Mouse (Mus musculus) adrenal gland (tissue): ENCODE results near the gene 3110009E18Rik.

ENCODE experiments used
- intact Hi-C: fragments of 180-260 bp; cut with DNase I; formaldehyde crosslinking; loops from one replicate; pipeline ENCODE4 v1.15.1; 2025

Gene 3110009E18Rik

DNA sequence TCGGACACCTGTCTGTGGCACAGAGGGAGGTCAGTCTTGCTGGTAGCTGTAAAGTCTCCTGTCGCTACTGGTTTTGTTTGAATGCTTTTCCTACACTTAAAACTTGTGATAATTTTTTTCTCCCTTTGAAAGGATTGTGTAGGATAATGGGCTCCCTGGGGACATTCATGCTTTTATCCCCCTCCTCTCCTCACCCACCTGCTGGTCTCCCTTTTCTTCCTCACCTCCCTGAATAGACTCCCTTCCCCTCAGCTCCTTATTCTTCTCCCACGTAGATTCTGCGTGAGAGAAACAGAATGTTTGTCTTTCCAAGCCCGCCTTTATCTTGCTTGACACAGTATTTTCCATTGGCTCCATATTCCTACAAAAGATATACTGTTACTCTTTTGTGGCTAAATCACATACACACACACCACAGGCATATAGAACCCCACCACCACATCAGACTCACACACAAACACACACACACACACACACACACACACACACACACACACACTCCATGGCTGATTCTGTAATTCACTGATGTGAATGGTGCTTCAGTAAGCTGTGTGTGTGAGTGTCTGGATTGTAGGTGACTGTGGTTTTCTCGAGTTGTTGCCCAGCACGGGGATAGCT, 18.0 kb downstream of the 3110009E18Rik start:
- intact Hi-C loops: no loop called here

DNA sequence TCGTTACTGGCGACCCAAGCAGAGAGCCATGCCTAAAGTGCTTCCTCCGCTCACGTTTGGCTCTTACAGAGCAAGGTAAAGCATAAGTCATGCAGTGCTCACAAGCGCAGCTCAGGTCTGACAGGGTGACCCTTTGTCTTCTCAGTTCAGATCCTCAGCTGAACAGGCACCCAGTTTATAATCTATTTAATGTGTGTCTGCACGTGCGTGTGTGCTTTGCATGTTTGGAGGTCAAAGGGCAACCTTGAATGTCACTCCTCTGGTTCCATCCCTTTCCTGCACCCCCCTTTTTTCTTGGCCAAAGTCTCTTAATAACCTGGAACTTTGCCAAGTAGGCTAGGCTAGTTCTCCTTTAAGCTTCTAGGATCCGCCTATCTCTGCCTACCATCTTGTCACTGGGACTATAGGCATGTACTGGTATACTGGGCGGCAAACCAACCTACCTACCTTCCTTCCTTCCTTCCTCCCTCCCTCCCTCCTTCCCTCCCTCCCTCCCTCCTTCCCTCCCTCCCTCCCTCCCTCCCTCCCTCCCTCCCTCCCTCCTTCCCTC, 19.2 kb downstream of the 3110009E18Rik start:
- intact Hi-C loops: no loop called here

DNA sequence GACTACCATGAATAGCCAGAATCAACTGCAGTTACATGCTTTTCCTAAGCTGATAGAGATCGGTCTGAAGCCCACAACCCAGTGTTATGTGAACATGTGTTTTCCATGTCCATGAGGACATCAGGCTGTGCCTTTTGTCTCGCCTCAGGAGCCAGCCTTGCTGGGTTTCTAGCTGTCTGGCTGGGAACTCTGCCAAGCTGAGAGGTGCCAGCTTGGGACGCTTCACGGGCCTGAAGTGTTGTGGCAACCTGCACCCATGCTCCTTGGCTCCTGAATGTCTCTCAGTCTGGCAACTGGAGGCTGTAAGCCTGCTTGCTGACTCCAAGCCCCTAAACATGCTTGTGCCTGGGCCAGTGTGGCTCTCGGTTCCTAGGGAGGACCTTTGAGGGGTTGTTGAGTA, 21.6 kb downstream of the 3110009E18Rik start:
- intact Hi-C loops: no loop called here

DNA sequence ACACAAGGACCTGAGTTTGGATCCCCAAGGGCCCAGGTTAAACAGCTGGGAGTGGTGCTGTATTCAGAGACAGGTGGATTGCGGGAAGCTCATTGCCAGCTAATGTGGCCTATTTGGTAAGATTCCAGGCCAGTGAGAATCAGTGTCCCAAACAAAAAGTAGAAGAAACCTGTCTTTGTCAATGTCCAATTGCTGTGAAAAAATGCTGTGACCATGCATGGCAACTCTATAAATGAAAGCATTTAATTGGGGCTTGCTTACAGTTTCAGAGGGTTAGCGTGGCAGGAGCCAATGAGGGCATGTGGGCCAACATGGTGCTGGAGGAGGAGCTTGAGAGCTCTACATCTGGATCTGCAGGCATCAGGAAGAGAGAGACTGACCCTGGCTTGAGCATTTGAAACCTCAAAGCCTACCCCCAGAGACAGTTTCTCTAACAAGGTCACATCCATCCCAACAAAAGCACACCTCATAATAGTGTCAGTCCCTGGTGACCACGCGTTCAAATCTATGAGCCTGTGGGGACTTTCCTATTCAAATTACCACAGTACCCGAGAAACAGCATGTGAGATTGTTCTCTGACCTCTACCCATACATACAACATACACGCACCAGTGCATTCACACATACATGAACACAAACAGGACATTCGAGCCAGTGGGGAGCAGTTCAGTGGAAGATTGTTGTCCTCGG, 24.7 kb downstream of the 3110009E18Rik start:
- intact Hi-C loops: no loop called here

DNA sequence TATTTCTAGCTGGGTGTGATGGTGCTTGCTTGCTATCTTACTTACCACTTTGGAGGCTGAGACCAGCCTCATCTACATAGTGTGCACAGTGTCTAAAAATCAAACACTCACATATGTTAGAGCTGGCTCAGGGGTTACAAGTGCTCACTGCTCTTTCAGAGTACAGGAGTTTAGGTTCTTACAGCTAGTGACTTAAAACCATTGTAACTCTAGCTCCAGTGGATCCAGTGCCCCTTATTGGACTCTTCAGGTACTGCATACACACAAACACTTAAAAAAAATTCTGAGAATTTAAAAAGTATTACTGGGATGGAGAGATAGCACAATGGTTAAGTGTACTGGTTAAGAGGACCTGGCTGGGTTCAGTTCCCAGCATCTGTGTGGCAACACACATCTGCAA, 26.0 kb downstream of the 3110009E18Rik start:
- intact Hi-C loops: loop anchor here (1.0 kb wide), 1 partner anchor 49 kb away; no protein-coding TSS in a partner anchor

DNA sequence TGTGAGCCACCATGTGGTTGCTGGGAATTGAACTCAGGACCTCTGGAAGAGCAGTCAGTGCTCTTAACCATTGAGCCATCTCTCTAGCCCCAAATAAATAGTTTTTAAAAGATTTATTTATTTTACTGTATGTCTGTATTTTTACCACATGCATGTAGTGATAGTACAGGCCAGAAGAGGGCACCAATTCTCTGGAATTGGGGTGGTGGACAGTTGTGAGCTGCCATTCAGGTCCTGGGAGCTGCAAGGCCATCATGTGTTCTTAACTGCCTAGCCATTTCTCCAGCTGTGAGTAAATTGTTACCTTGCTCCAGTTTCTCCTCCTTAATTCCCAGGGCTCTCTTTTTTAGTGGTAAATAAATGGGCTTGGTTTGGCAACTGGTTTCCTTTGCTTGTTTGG, 33.2 kb downstream of the 3110009E18Rik start:
- intact Hi-C loops: loop anchor here (5.0 kb wide), 1 partner anchor 122 kb away; no protein-coding TSS in a partner anchor

DNA sequence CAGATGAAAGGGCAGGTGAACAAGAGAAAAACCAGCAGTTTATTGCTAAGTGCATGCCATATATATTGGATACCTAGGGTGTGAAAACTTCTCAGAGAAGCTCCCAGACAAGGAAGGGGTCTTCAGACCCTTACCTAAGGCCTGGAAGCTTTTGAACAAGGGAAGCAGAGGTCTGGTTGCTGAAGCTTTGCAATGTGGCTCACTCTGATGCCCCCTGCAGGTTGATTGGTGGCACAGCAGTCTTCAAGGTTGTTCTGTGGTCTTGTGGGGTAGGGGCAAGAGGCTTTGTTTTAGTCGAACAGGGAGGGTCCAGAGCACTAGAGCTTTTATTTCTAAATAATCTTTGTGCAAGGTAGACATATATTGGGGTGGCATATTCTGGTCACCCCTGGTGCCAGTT, 34.3 kb downstream of the 3110009E18Rik start:
- intact Hi-C loops: no loop called here

DNA sequence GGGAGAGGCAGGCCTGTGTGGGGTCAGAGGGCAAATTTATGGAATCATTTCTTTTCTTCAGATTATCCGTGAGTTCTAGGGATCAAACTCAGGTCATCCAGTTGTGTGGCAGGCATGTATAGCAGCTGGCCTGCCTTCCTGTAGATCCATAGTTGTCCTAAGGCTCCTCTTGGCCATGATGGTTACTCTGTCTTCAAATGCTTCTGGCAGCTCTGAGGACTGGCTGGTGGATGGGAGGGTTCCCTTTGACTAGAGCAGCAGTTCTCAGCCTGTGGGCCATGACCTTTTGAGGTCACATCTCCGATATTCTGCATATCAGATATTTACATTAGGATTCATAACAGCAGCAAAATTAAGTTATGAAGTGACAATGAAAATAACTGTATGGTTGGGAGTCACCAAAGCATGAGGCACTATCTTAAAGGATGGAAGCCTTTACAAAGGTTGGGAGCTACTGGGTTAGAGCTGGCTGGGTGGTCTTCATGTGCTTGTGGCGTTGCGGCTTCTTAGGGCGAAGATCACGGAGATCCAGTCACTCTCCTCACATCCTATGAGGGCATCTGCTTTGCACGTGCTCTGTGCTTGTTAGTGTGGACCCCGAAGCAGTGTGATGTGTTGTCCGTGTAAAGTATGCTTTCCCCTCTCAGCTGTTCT, 37.6 kb downstream of the 3110009E18Rik start:
- intact Hi-C loops: no loop called here

DNA sequence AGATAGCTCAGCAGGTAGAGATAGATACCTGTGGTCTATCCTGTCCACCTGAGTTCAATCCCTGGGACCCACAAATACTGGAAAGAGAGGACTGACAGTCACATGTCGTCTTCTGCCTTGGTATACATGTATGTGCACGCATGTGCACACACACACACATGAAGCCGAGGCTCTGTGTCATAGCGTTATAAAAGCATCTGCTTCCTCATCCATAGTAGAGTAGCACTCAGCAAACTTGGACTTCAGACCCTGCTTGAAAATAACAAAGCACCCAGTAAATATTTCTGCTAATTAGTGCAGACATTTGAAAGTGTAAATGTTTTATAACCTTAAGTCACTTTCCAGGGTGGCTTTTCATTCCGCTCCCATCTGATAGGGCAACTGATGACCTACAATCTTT, 40.5 kb downstream of the 3110009E18Rik start:
- intact Hi-C loops: no loop called here

DNA sequence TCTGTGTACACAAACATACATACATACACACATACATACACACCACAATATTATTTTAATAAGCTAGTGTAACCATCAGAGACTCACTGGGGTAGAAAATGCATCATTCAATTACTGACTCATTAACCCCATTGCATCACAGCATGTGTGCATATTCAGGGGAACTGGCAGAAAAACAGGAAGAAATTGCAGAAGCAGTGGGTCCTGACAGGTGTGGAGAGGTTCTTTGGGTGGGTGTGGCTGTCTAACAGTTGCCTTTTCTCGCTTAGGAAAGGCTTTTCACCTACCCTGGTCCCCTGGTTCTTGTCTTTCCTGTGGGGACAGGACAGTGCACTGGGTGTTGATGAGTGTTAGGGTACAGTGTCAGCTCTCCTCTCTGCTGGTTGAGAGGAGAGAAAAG, 41.6 kb downstream of the 3110009E18Rik start:
- intact Hi-C loops: no loop called here

DNA sequence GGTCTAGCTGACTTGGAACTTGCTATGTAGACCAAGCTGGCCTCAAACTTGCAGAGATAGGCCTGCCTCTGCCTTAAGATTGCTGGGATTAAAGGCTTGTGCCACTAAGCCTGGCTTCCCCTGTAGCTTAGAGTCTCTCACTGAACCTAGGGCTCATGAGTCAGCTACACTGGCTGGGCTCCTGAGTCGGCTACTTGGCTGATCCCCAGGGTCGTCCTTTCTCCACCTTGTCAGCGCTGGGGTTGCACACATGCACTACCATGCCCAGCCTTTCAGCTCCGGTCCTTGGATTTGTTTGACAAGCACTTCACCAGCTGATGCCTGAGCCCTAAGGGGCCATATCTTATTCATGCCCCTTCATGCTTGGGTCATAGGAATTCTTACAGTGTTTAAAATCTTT, 47.0 kb downstream of the 3110009E18Rik start:
- intact Hi-C loops: no loop called here

DNA sequence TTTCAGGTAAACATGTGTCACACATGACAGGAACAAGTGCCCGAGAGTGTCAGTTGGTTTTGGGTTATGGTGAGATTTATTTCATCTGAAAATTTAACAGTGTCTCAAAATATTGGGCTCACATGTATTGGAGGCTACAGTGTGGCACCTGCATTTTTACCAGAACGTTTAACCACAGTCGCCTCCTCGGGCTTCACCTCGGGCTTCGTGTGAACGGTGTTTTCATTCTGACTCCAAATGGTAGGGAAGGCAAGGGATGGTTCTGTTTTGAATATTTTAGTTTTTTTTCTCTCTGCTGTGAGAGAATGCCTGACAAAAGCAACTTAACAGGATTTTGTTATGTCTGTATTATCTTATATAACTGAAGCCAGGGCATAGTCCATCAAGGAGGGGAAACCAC, 47.7 kb downstream of the 3110009E18Rik start:
- intact Hi-C loops: no loop called here

DNA sequence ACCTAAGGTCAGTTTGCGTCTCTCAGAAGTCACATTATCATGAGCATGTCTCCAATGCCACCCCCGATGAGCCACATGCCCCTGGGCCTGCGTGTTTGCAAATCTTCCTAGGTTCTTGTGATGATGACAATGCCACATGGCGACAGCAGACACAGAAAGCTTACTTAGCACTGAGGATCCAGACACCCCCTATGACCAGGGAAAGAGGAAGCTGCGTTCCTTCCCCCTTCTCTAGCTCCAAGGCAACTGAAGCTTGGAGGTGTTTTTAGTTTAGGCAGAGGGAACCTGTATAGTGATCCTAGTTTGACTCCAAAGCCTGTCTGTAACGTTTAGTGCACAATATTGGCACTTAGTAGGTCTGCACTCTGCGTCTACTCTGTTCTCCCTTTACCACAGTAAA, 49.3 kb downstream of the 3110009E18Rik start:
- intact Hi-C loops: loop anchor here (5.0 kb wide), 1 partner anchor 382 kb away; no protein-coding TSS in a partner anchor

DNA sequence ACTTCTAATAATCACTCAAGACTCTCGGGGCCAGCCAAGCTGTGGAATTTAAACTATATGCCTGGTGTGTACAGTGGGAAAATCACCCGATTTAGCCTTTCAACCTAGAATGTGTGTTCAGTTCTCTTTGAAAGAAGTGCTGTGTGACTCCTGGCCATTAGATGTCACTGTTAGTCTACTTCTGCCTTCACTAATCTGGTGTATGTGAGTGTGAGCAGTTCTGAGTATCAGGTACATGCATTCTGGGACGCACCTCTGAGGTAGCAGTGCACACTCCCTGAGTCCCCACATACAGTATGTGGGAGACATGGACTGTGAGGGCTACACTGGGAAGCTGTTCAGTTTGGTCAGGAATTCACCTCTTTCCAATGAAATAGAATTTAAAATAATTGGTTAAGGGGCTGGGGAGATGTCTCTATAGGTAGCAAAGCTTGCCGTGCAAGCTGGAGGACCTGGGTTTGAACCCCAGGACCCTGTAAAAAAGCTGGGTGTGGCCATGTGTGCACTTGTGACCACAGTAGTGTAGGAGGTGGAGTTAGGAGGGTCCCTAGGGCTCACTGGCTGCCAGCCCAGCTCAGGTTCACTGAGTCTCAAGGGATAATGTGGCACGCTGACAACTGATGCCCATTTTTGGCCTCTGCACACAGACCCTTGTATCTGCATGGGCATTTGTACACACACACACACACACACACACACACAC, 51.0 kb downstream of the 3110009E18Rik start:
- intact Hi-C loops: loop anchor here (5.0 kb wide), 1 partner anchor 380 kb away; no protein-coding TSS in a partner anchor

DNA sequence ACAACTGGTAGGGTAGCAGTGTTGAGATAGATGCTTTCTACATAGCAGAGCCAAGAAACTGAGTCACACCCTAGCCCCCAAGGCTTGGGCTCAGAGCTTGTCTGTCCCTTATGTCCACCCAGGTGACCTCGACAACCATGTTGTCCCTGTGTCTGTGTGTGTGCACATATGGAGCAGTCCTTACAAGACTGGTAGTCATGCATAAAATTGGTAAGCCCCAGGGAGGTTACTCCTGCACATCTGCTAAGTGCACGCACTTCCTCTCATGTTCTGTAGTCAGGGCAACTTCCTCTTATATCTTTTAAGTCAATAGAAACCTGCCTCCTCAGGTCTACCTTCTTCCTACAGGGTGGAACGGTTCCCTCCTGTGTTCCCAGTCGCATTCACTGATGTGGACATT, 54.0 kb downstream of the 3110009E18Rik start:
- intact Hi-C loops: loop anchor here (5.0 kb wide), 1 partner anchor 377 kb away; no protein-coding TSS in a partner anchor

DNA sequence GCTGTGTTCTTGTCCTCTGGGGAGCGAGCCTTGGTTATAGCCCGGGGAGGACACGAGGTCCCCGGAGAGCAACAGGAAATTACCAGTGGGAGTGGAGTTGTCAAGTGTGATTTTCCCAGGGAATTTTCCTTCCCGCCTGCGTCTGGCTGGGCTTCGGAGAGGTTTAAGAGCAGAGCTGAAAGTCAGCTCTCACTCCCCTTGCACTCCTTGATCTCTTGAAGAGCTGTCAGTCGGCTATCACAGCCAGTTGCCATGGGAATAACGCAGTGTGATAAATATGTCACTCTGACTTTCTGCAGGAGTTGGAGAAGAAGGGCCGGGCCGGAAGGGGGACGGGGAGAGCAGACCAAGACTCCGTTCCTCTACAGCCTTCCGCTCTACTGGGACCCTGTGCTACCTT, 55.3 kb downstream of the 3110009E18Rik start:
- intact Hi-C loops: no loop called here

DNA sequence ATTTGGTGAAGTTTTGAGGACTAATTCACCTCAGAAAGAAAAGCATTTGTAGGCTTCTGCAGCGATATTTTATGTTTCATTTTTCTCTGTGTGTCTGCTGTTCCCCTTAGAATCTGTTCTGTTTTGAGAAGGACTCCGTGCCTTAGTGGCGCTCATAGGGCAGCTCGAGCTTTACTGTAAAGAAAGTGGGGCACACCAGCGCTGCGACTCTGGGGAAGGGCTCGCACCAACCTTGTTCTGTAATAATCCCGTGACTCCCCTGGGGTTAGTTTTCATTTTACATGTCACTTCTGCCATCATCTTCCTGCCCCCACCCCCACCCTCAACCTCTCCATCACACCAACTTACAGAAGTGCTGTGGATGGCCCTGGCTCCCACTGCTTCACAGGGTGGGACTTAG, 56.2 kb downstream of the 3110009E18Rik start:
- intact Hi-C loops: no loop called here

DNA sequence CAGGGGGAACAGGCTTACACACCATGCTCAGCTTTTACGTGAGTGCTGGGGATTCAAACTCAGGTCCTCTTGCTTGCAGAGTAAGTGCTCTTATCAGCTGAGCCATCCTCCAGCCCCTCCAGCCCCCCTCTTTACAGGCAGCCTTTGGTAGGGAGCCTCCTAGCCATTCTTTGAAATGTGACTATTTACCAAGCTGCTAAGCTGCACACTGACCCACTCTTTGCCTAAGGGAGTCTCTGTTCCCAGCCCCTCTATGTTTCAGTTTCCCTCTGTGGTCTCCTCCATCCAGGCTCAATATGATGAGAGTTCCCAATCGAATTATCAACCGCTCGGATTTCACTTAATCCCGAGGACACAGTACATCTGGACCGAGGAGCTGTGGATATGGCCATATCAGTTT, 65.2 kb downstream of the 3110009E18Rik start:
- intact Hi-C loops: no loop called here

DNA sequence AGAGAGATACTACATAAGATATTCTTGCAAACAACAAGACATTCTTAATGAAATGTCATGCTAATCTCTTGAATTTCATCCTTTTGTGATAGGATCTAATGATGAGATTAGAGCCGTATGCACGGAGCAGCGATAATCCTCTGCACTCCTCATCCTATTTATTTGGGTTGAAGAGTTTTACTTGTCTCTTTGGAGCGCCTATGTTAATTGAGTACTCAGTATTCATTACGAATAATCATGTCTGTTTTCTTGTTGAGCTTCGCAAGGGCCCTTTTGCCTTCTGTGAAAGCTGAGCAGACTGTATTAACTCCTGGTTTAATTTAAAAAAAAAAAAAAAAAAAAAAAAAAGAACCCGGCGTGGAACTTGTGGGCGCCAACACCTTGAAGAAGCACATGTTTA, 65.7 kb downstream of the 3110009E18Rik start:
- intact Hi-C loops: no loop called here

DNA sequence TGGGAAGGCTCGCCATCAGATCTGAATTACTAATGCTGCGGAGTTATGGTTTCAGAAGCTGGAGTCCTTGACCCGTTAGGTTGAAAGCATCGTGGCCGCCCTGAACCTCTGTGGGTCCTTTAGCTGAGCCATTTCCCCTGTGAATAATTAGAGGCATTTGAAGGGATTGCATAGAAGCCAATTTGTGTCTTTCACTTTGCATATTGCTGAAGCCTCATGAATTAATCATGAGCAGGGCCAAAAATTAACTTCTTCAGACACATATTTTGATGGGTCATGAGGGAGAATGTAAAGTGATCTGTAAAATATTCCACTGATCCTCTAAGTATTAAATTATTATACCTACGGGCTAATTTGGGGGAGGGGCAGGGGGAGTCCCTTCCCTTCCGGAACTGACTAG, 66.1 kb downstream of the 3110009E18Rik start:
- intact Hi-C loops: no loop called here

DNA sequence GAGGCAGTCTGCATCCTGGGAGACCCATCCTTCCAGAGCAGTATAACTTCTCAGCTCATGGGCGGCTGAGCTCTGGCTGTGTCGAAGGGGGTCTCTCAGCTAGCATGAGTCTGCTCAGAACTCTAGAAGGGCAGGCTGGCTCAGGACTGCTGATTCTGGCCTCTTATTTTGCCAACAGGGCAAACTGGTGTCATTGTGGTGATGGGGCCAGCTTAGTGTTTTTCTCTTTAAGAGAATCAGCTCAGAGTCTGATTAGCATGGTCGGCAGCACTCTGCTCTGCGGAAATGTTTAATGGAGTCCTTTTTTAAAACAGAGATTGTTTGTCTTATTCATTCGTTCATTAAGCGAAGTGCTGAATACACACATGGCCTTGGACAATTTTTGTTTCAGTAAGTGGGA, 68.2 kb downstream of the 3110009E18Rik start:
- intact Hi-C loops: no loop called here
